Mouse (Mus musculus) bone marrow, adult 2 months (tissue): ENCODE results near the gene Kcng1.

ENCODE experiments used
- CTCF ChIP-seq: fragments of 200-500 bp; IDR thresholded peaks from 2 replicates; pipeline ENCODE4 v1.5.1; 2011; ENCODE audit warnings: low read length, control low read depth; ENCODE audit not compliant: control insufficient read depth, insufficient read depth
- POLR2A ChIP-seq: fragments of 200-500 bp; IDR thresholded peaks from 2 replicates; pipeline ENCODE4 v1.6.1; 2011; ENCODE audit warnings: low read depth, mild to moderate bottlenecking, control low read depth, low read length, borderline replicate concordance; ENCODE audit not compliant: control insufficient read depth

GRCm38 (mm10) chr2:168274374-168274935 lies 7.1 kb downstream of the Kcng1 start:
- TF ChIP-seq POLR2A (no peak), CTCF (peak; percentile 77)
